Mouse (Mus musculus) liver, postnatal 0 days (tissue): ENCODE measurements around the gene Vcl. TPM values are rescaled to one million over a fixed set of nuclear protein-coding genes. Genes with fewer than 3 reads are reported as not detected.

Source experiments
- ATAC-seq: fragments of 200-750 bp; cut with Nextera tagmentation; 2 replicates; pipeline ENCODE4 v1.8.0; 2017; ENCODE audit warnings: mild to moderate bottlenecking, moderate library complexity
- DNase-seq: peaks from one replicate; pipeline ENCODE4 v3.0.0-alpha.2; 2016
- H3K27ac ChIP-seq: fragments of 300-500 bp; sonication (generic); 2 replicates; pipeline ENCODE4 v1.5.1; 2014; ENCODE audit warnings: antibody characterized with exemption, moderate library complexity, mild to moderate bottlenecking, low read depth
- H3K27me3 ChIP-seq: fragments of 300-500 bp; sonication (generic); 2 replicates; pipeline ENCODE4 v1.6.1; 2014; ENCODE audit warnings: low read length, control low read depth, mixed read lengths; ENCODE audit not compliant: insufficient read depth
- H3K36me3 ChIP-seq: fragments of 300-500 bp; sonication (generic); replicated peaks from 2 replicates; pipeline ENCODE4 v1.6.1; 2014; ENCODE audit warnings: mild to moderate bottlenecking, control low read depth, low read length, moderate library complexity, mixed read lengths; ENCODE audit not compliant: insufficient read depth
- H3K4me1 ChIP-seq: fragments of 300-500 bp; sonication (generic); 2 replicates; pipeline ENCODE4 v1.6.1; 2014; ENCODE audit warnings: antibody characterized with exemption, mild to moderate bottlenecking, control low read depth; ENCODE audit not compliant: insufficient read depth
- H3K4me2 ChIP-seq: fragments of 300-500 bp; sonication (generic); 2 replicates; pipeline ENCODE4 v1.6.1; 2014; ENCODE audit warnings: low read depth, mild to moderate bottlenecking, low read length, moderate library complexity, mixed read lengths
- H3K4me3 ChIP-seq: fragments of 300-500 bp; sonication (generic); 2 replicates; pipeline ENCODE4 v1.5.1; 2014; ENCODE audit warnings: low read depth, low read length
- H3K9ac ChIP-seq: fragments of 300-500 bp; sonication (generic); replicated peaks from 2 replicates; pipeline ENCODE4 v1.6.1; 2014; ENCODE audit warnings: mild to moderate bottlenecking, moderate library complexity
- H3K9me3 ChIP-seq: fragments of 300-500 bp; sonication (generic); 2 replicates; pipeline ENCODE4 v1.6.1; 2016; ENCODE audit warnings: mild to moderate bottlenecking, control low read depth, low read length, mixed read lengths
- CTCF ChIP-seq: sonication (generic); IDR thresholded peaks from 2 replicates; pipeline ENCODE4 v1.5.1; 2016; ENCODE audit warnings: antibody characterized with exemption, low read depth
- EP300 ChIP-seq: IDR thresholded peaks from 2 replicates; pipeline ENCODE4 v1.6.1; 2016; ENCODE audit warnings: antibody characterized with exemption, low read depth, mild to moderate bottlenecking
- WGBS: fragments of 180-500 bp; shearing (Covaris S2); extraction: QIAGEN DNeasy Blood & Tissue Kit; methylation state at CpG from one replicate; pipeline ENCODE4 v1.1.7; 2014; ENCODE audit not compliant: insufficient replicate concordance; 5-methylcytosine and 5-hydroxymethylcytosine counted together
- polyA plus RNA-seq: library from polyadenylated mRNA; unstranded; fragments of >200 nt; fragmentation: Nextera tagmentation; extraction: Ambion mirVana; gene quantifications from 2 replicates; pipeline ENCODE4 v1.2.1, GENCODE M21; 2015

Vcl gene
- polyA plus RNA-seq, 1 experiment from 2014 or later = 11.6 TPM

- TF ChIP-seq CTCF (peak; percentile 56), EP300 (no peak)
- Histone ChIP-seq H3K27ac (no peak overlapping the region), H3K9ac (no peak overlapping the region), H3K36me3 (no peaks in the 10 kb centered on the region), H3K9me3 (no peaks in the 10 kb centered on the region), H3K4me3 (no peak overlapping the region), H3K27me3 (no peaks in the 10 kb centered on the region), H3K4me1 (peaks cover 16% of the 10 kb centered on the region), H3K4me2 (no peak overlapping the region)
- no peak for DNase-seq
- ATAC-seq = no peak
- 81% methylated on average over 5 of the region's 5 CpGs for WGBS
Measured at GRCm38 (mm10) chr14:21069594-21069993, 140.4 kb downstream of the Vcl start.

DNA sequence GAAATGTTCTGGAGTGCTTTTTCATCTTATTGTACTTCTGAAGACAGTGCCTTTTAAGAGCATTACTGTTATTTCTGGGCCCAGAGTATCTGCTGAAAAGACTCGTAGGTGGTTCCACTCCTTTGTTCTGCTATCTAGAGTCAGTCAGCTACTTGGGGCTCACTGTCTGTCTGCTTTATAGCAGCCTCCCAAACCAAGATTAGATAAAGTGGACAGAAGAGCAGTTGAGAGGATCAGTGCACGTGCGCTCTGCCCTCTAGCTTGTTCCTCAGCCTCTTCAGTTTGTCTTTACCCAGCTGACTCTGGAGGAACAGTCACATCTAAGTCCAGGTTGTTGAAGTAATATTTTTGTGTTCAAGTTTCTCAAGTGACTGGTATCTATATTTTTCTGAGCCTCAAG lies 144.8 kb downstream of the Vcl start:
- Histone ChIP-seq H3K27ac (peak overlapping the region; percentile 95), H3K27me3 (no peaks in the 10 kb centered on the region), H3K4me3 (peak overlapping the region; percentile 73; the same call in 1 of the 2 replicates), H3K36me3 (no peaks in the 10 kb centered on the region), H3K4me2 (peak overlapping the region; percentile 77), H3K9me3 (no peaks in the 10 kb centered on the region), H3K4me1 (peaks cover 22% of the 10 kb centered on the region), H3K9ac (no peak overlapping the region)
- DNase-seq (no peak), ATAC-seq (no peak; the same call in 1 of the 2 replicates)
- 35% methylated on average over 3 of the region's 3 CpGs for WGBS
- no peak for TF ChIP-seq CTCF
- peak; percentile 84 for TF ChIP-seq EP300

- Histone ChIP-seq H3K4me3 (peak overlapping the region; percentile 73), H3K36me3 (no peaks in the 10 kb centered on the region), H3K9me3 (no peaks in the 10 kb centered on the region), H3K4me1 (peaks cover 22% of the 10 kb centered on the region), H3K9ac (peak overlapping the region; percentile 83), H3K4me2 (peak overlapping the region; percentile 77), H3K27me3 (no peaks in the 10 kb centered on the region), H3K27ac (peak overlapping the region; percentile 95)
- no peak for ATAC-seq
- peak; percentile 36 for DNase-seq
- 36% methylated on average over 11 of the region's 11 CpGs for WGBS
- no peak for TF ChIP-seq CTCF
- TF ChIP-seq EP300 = peak; percentile 78
Measured at GRCm38 (mm10) chr14:21074398-21075320, 145.5 kb downstream of the Vcl start.

DNA sequence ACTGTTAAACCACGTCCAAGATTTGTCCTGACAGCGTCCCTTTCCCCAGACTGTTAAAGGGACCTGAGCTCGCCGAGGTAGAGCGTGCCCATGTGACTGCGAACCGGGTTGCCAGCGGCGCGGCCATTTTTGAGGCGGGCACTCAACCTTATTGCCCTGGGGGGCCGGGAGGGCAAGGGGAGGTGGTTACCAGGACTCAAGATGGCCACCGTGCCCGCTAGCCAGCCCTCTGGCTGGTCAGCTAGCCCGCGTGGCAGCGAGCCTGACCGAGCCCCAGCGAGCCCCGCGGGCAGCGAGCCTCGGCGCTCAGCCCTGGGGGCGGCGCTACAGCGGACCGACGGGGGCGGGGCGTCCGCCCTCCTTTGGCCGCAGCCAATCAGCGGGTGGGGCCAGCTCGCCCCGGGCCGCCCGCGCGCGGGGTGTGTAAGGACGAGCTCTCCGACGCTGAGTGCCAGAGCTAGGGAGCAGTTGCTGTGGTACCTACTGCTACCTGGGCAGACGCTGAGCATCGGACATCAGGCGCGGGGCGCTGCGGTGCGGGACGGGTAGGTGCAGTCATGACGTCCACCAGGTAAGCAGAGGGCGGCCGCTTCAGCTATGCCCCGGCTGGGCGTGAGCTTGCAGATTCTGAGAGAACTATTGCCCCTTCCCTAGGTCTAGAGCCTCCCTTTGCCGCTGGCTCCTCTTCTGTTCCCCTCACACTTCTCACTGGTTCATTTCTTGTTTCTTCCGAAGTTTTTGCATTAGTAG lies 146.7 kb downstream of the Vcl start:
- H3K9ac ChIP-seq = peak overlapping the region; percentile 83
- no peaks in the 10 kb centered on the region for H3K36me3 ChIP-seq
- H3K4me1 ChIP-seq = peaks cover 22% of the 10 kb centered on the region
- peak overlapping the region; percentile 73 for H3K4me3 ChIP-seq
- no peak for TF ChIP-seq CTCF
- TF ChIP-seq EP300 = no peak
- peak overlapping the region; percentile 95 for H3K27ac ChIP-seq
- peak; percentile 94 for ATAC-seq
- H3K27me3 ChIP-seq = no peaks in the 10 kb centered on the region
- H3K9me3 ChIP-seq = no peaks in the 10 kb centered on the region
- peak; percentile 96 for DNase-seq
- peak overlapping the region; percentile 77 for H3K4me2 ChIP-seq
- WGBS = 3% methylated on average over 50 of the region's 59 CpGs

DNA sequence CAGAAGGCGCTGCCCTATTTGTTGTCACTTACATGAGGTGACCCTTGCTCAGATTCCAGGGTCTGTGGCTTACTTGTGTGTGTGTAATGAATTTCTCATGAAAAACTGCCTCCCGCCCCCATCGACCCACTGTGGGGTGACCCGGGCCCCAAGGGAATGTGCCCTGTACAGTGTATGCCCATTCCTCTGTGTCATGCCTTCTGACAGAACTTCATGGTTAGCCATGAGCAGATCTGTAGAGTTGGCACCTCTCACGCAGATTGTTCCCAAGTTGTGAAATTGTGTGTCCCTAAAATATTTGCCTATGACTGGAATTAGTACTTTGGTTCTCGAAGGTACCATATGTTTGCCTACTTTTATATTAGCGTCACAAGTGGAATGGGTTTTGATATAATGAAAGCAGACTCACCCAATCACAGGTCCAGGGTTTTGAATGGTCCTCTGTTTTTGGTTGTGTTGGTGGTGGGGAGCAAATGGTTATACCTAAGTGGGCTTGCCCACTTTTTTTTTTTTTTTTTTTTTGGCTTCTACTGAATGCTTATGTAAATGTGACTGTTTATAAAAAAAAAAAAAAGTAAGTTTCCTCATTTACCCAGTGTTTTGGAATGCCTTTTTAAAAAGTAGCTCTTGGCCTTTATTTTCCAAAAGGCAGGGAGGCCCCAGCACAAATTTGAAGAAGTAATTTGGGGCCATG lies 147.4 kb downstream of the Vcl start:
- TF ChIP-seq CTCF = no peak
- 0 out of 2 replicates have a peak, but pooled peaks have one; percentile 18 for TF ChIP-seq EP300
- no peaks in the 10 kb centered on the region for H3K9me3 ChIP-seq
- DNase-seq (peak; percentile 52), ATAC-seq (peak; percentile 41)
- 18% methylated on average over 7 of the region's 7 CpGs for WGBS
- H3K4me2 ChIP-seq = peak overlapping the region; percentile 77
- H3K27ac ChIP-seq = peak overlapping the region; percentile 95
- peak overlapping the region; percentile 73 for H3K4me3 ChIP-seq
- H3K36me3 ChIP-seq = no peaks in the 10 kb centered on the region
- peaks cover 22% of the 10 kb centered on the region for H3K4me1 ChIP-seq
- no peaks in the 10 kb centered on the region for H3K27me3 ChIP-seq
- H3K9ac ChIP-seq = peak overlapping the region; percentile 83
